Mouse (Mus musculus): Measurements from ENCODE around the gene Plbd1.

GRCm38 (mm10) chr6:136634982-136635381, 26.7 kb downstream of the Plbd1 start:
- TF ChIP-seq POLR2A (IDR thresholded peaks at IDR 0.05; ENCODE audit: control insufficient read depth, extremely low read depth, insufficient read depth, low read length, poor library complexity) (no peak), CTCF (IDR thresholded peaks at IDR 0.05; ENCODE audit: borderline replicate concordance, control insufficient read depth, extremely low read depth, insufficient read depth, low read length, poor library complexity) (no peak)
